Mouse (Mus musculus) kidney, adult 2 months (tissue): Measurements from ENCODE around the gene Ripk1.

Experiments
- CTCF ChIP-seq: fragments of 200-500 bp; conservative IDR thresholded peaks from 2 replicates; pipeline ENCODE4 v1.5.1; 2011; ENCODE audit warnings: low read depth, mild to moderate bottlenecking, control low read depth, low read length, moderate library complexity, mixed read lengths; ENCODE audit not compliant: insufficient read depth, insufficient read length
- POLR2A ChIP-seq: fragments of 200-500 bp; IDR thresholded peaks from one replicate; pipeline ENCODE4 v1.6.1; 2011; ENCODE audit warnings: low read depth, low read length, control low read depth

DNA sequence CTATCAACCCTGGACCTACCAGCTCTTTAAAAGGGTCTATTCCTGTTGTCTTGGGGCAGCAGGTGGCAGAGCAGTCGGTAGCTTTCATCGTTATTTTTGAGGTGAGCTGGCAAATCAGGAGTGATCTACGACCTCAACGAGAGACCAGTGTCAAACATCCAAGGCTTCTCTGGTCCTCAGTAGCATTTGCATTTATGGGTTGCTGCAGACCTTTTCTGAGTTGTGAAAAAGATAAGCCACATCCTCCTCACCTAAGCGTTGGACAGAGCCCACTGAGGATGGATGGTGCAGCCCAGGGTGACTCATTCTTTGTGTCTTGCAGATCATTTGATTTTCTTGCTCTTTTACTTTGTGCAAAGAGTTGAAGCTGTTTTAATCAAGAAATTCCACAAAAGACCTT is 895 bp downstream of the Ripk1 start:
- TF ChIP-seq CTCF (no peak), POLR2A (no peak)
